Comparison of ENCODE assay signal across 17 mouse cellular contexts in the genomic region with DNA sequence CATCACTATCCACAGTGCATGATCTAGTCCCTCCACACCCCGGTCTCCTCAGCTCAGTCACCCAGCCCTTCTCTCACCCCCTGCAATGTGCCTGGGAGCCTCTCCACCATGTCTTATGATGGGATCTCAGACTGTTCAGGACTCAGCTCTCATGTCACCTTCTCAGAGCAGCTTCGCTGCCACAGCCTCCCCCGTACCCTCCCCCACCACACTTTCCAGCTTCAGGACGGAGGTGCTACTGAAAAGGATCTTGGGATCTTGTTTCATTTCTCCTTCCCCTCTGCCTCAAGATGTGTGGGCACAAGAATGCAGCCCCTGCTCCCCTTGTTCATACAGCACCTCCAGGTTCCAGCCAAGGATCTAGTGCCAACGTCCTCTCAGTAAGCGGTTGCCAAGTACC. TPM values are rescaled to one million over a fixed set of nuclear protein-coding genes. Genes with fewer than 3 reads are reported as not detected.
DNase-seq lines count a peak whose midpoint lies in the region; TF ChIP-seq lines count a peak whose summit lies in the region.
"Had no signal": no experiment of that assay in that cellular context is flagged by ENCODE, and none has a peak within 500 bp of the region (broad histone marks: within the 10 kb centered on the region; RNA-seq: fewer than 3 reads in every experiment).

No protein-coding gene starts in this region.

- H3K27ac ChIP-seq in layer of hippocampus, adult 2 months: peak overlapping the region; percentile 61; the same call in 1 of the 2 replicates
- H3K27ac ChIP-seq: embryonic facial prominence, embryonic 12.5 days; forebrain, embryonic 13.5 days; forebrain, embryonic 15.5 days had no signal

- H3K4me3 ChIP-seq in layer of hippocampus, adult 2 months: no peak overlapping the region
- H3K4me3 ChIP-seq: embryonic facial prominence, embryonic 12.5 days; forebrain, embryonic 13.5 days; forebrain, embryonic 15.5 days had no signal

- TF ChIP-seq CTCF in layer of hippocampus, adult 2 months (conservative IDR thresholded peaks at IDR 0.05): no peak

- no peak for DNase-seq in layer of hippocampus, adult 2 months (ENCODE audit: low spot score in 2 of 2)
- no peak for DNase-seq in layer of hippocampus, postnatal 25 days (ENCODE audit: extremely low spot score in 1 of 2, low spot score in 1 of 2)
- peak; percentile 58 for DNase-seq in right cerebral cortex, adult 18-20 months
- DNase-seq in right cerebral cortex, postnatal 36 days (ENCODE audit: low spot score in 2 of 2): no peak
- peak; percentile 49 for DNase-seq in brain, adult 2 months (ENCODE audit: low read depth, low spot score)
- no peak for DNase-seq in urinary bladder, postnatal 10 days (ENCODE audit: low spot score)
- DNase-seq: adrenal gland, adult 2 months; cerebellum, adult 11-12 months; cerebellum, adult 2 months; cerebellum, adult 9-10 months; cerebellum, postnatal 10 days; cerebellum, postnatal 25 days; forebrain, postnatal 0 days had no signal

RNA-seq across cellular contexts. Expression of a gene that starts 52.9 kb away (rescaled TPM):
- 10 to 100 TPM; 28.3 to 29.7 TPM for total RNA-seq in layer of hippocampus, adult 2 months (2021)
- total RNA-seq in layer of hippocampus, postnatal 25 days (2021): 10 to 100 TPM; 21.7 to 27.5 TPM
- total RNA-seq: MEL had no signal

RNA-seq across cellular contexts. Expression of a gene that starts 54.1 kb away (rescaled TPM):
- 100 to 1,000 TPM; 740 to 785 TPM for total RNA-seq in layer of hippocampus, adult 2 months (2021)
- 100 to 1,000 TPM; 683 to 696 TPM for total RNA-seq in layer of hippocampus, postnatal 25 days (2021)

Comparison
In these comparisons a context has a peak if more than half of its experiments do, and no peak if none do; other contexts are left out.
1. DNase-seq: peak in right cerebral cortex, adult 18-20 months (single experiment) and brain, adult 2 months (single experiment); none in layer of hippocampus, adult 2 months (0 of 2), layer of hippocampus, postnatal 25 days (0 of 2), right cerebral cortex, postnatal 36 days (0 of 2) and urinary bladder, postnatal 10 days (single experiment).